Mouse (Mus musculus) liver, embryonic 15.5 days (tissue): ENCODE results near the gene Micu1. TPM values are rescaled to one million over a fixed set of nuclear protein-coding genes. Genes with fewer than 3 reads are reported as not detected.

Experiments
- ATAC-seq: fragments of 200-750 bp; cut with Nextera tagmentation; 2 replicates; pipeline ENCODE4 v1.8.0; 2017; ENCODE audit warnings: moderate number of reproducible peaks, mild to moderate bottlenecking, moderate library complexity; ENCODE audit not compliant: insufficient read depth
- H3K27ac ChIP-seq: fragments of 300-500 bp; sonication (generic); replicated peaks from 2 replicates; pipeline ENCODE4 v1.5.1; 2015; ENCODE audit warnings: mild to moderate bottlenecking, inconsistent platforms
- H3K27me3 ChIP-seq: fragments of 300-500 bp; sonication (generic); 2 replicates; pipeline ENCODE4 v1.6.1; 2015; ENCODE audit warnings: mild to moderate bottlenecking, inconsistent platforms
- H3K36me3 ChIP-seq: fragments of 300-500 bp; sonication (generic); replicated peaks from 2 replicates; pipeline ENCODE4 v1.6.1; 2015; ENCODE audit warnings: moderate library complexity, mild to moderate bottlenecking, inconsistent platforms
- H3K4me1 ChIP-seq: fragments of 300-500 bp; sonication (generic); replicated peaks from 2 replicates; pipeline ENCODE4 v1.6.1; 2015; ENCODE audit warnings: inconsistent platforms
- H3K4me2 ChIP-seq: fragments of 300-500 bp; sonication (generic); 2 replicates; pipeline ENCODE4 v1.6.1; 2015; ENCODE audit warnings: moderate library complexity, mild to moderate bottlenecking, inconsistent platforms
- H3K4me3 ChIP-seq: fragments of 300-500 bp; sonication (generic); replicated peaks from 2 replicates; pipeline ENCODE4 v1.5.1; 2015; ENCODE audit warnings: mild to moderate bottlenecking, inconsistent platforms
- H3K9ac ChIP-seq: fragments of 300-500 bp; sonication (generic); 2 replicates; pipeline ENCODE4 v1.6.1; 2015; ENCODE audit warnings: moderate library complexity, mild to moderate bottlenecking, inconsistent platforms
- H3K9me3 ChIP-seq: fragments of 300-500 bp; sonication (generic); replicated peaks from 2 replicates; pipeline ENCODE4 v1.6.1; 2016; ENCODE audit warnings: inconsistent platforms
- WGBS: fragments of 180-500 bp; shearing (Covaris S2); methylation state at CpG from one replicate; pipeline ENCODE4 v1.1.7; 2015; ENCODE audit warnings: mixed read lengths; ENCODE audit not compliant: insufficient replicate concordance; 5-methylcytosine and 5-hydroxymethylcytosine counted together
- polyA plus RNA-seq: library from polyadenylated mRNA; unstranded; fragments of >200 nt; fragmentation: Nextera tagmentation; extraction: Ambion mirVana; gene quantifications from 2 replicates; pipeline ENCODE4 v1.2.1, GENCODE M21; 2015

Gene Micu1
- polyA plus RNA-seq, 1 experiment from 2014 or later, result 38.2 TPM

GRCm38 (mm10) chr10:59721555-59721954 is 19.3 kb downstream of the Micu1 start:
- no peaks in the 10 kb centered on the region for H3K27me3 ChIP-seq
- H3K9me3 ChIP-seq, result no peaks in the 10 kb centered on the region
- no peak for ATAC-seq
- H3K36me3 ChIP-seq, result no peaks in the 10 kb centered on the region
- no peak overlapping the region for H3K27ac ChIP-seq
- H3K9ac ChIP-seq, result no peak overlapping the region
- no peak overlapping the region for H3K4me2 ChIP-seq
- no peak overlapping the region for H3K4me3 ChIP-seq
- 80% methylated on average over 4 of the region's 4 CpGs for WGBS
- H3K4me1 ChIP-seq, result peaks cover 13% of the 10 kb centered on the region; the same call in 1 of the 2 replicates

GRCm38 (mm10) chr10:59724634-59725033 is 22.4 kb downstream of the Micu1 start:
- H3K4me1 ChIP-seq, result peaks cover 13% of the 10 kb centered on the region; the same call in 1 of the 2 replicates
- no peak for ATAC-seq
- no peak overlapping the region for H3K4me2 ChIP-seq
- no peak overlapping the region for H3K27ac ChIP-seq
- no peak overlapping the region for H3K9ac ChIP-seq
- no peaks in the 10 kb centered on the region for H3K9me3 ChIP-seq
- H3K36me3 ChIP-seq, result peaks cover 8% of the 10 kb centered on the region; the same call in 1 of the 2 replicates
- H3K4me3 ChIP-seq, result no peak overlapping the region
- no peaks in the 10 kb centered on the region for H3K27me3 ChIP-seq

GRCm38 (mm10) chr10:59727251-59727650 is 25.0 kb downstream of the Micu1 start:
- 65% methylated on average over 6 of the region's 6 CpGs for WGBS
- H3K27me3 ChIP-seq, result no peaks in the 10 kb centered on the region

GRCm38 (mm10) chr10:59729261-59729660 is 27.0 kb downstream of the Micu1 start:
- no peaks in the 10 kb centered on the region for H3K9me3 ChIP-seq
- H3K4me3 ChIP-seq, result no peak overlapping the region
- H3K9ac ChIP-seq, result no peak overlapping the region
- no peaks in the 10 kb centered on the region for H3K27me3 ChIP-seq
- H3K4me1 ChIP-seq, result 0 out of 2 replicates have a peak, but pooled peaks cover 6% of the 10 kb centered on the region
- 75% methylated on average over 9 of the region's 9 CpGs for WGBS
- no peak for ATAC-seq
- no peak overlapping the region for H3K4me2 ChIP-seq
- peaks cover 30% of the 10 kb centered on the region for H3K36me3 ChIP-seq
- no peak overlapping the region for H3K27ac ChIP-seq

More at GRCm38 (mm10) chr10:59727251-59727650, 25.0 kb downstream of the Micu1 start:
- ATAC-seq, result no peak
- Histone ChIP-seq H3K4me2 (no peak overlapping the region), H3K9ac (no peak overlapping the region), H3K27ac (no peak overlapping the region), H3K36me3 (peaks cover 10% of the 10 kb centered on the region), H3K4me3 (no peak overlapping the region), H3K9me3 (no peaks in the 10 kb centered on the region), H3K4me1 (0 out of 2 replicates have a peak, but pooled peaks cover 9% of the 10 kb centered on the region)

- H3K27me3 ChIP-seq, result no peaks in the 10 kb centered on the region
Measured at GRCm38 (mm10) chr10:59729842-59730241, 27.6 kb downstream of the Micu1 start.

GRCm38 (mm10) chr10:59736027-59736598 is 33.8 kb downstream of the Micu1 start:
- ATAC-seq, result no peak
- Histone ChIP-seq H3K27me3 (no peaks in the 10 kb centered on the region), H3K4me2 (no peak overlapping the region), H3K4me1 (peaks cover 12% of the 10 kb centered on the region; the same call in 1 of the 2 replicates), H3K27ac (no peak overlapping the region), H3K36me3 (peaks cover 43% of the 10 kb centered on the region), H3K9me3 (no peaks in the 10 kb centered on the region), H3K9ac (no peak overlapping the region), H3K4me3 (no peak overlapping the region)
- WGBS, result 79% methylated on average over 11 of the region's 11 CpGs

More at GRCm38 (mm10) chr10:59729842-59730241, 27.6 kb downstream of the Micu1 start:
- Histone ChIP-seq H3K4me3 (no peak overlapping the region), H3K4me1 (0 out of 2 replicates have a peak, but pooled peaks cover 3% of the 10 kb centered on the region), H3K9me3 (no peaks in the 10 kb centered on the region), H3K36me3 (peaks cover 35% of the 10 kb centered on the region), H3K4me2 (no peak overlapping the region), H3K9ac (no peak overlapping the region), H3K27ac (no peak overlapping the region)
- WGBS, result 75% methylated on average over 4 of the region's 4 CpGs
- ATAC-seq, result no peak

GRCm38 (mm10) chr10:59741448-59741847 is 39.2 kb downstream of the Micu1 start:
- peaks cover 30% of the 10 kb centered on the region for H3K36me3 ChIP-seq
- WGBS, result 65% methylated on average over 4 of the region's 4 CpGs
- no peaks in the 10 kb centered on the region for H3K9me3 ChIP-seq
- no peak overlapping the region for H3K4me2 ChIP-seq
- H3K27ac ChIP-seq, result no peak overlapping the region
- ATAC-seq, result no peak
- H3K4me3 ChIP-seq, result no peak overlapping the region
- peaks cover 7% of the 10 kb centered on the region; the same call in 1 of the 2 replicates for H3K4me1 ChIP-seq
- no peaks in the 10 kb centered on the region for H3K27me3 ChIP-seq
- H3K9ac ChIP-seq, result no peak overlapping the region

- Histone ChIP-seq H3K36me3 (peaks cover 27% of the 10 kb centered on the region), H3K9me3 (no peaks in the 10 kb centered on the region), H3K4me2 (no peak overlapping the region), H3K27me3 (no peaks in the 10 kb centered on the region), H3K27ac (no peak overlapping the region), H3K4me1 (no peaks in the 10 kb centered on the region), H3K9ac (no peak overlapping the region), H3K4me3 (no peak overlapping the region)
- WGBS, result 87% methylated on average over 12 of the region's 12 CpGs
- no peak for ATAC-seq
Measured at GRCm38 (mm10) chr10:59743397-59743796, 41.1 kb downstream of the Micu1 start.

- no peak overlapping the region for H3K4me2 ChIP-seq
- 90% methylated on average over 5 of the region's 5 CpGs for WGBS
- no peak overlapping the region for H3K9ac ChIP-seq
- no peak overlapping the region for H3K27ac ChIP-seq
- peaks cover 27% of the 10 kb centered on the region for H3K36me3 ChIP-seq
- no peak for ATAC-seq
- no peak overlapping the region for H3K4me3 ChIP-seq
- H3K4me1 ChIP-seq, result no peaks in the 10 kb centered on the region
- H3K9me3 ChIP-seq, result no peaks in the 10 kb centered on the region
- H3K27me3 ChIP-seq, result no peaks in the 10 kb centered on the region
Measured at GRCm38 (mm10) chr10:59743969-59744368, 41.7 kb downstream of the Micu1 start.

GRCm38 (mm10) chr10:59747334-59747733 is 45.1 kb downstream of the Micu1 start:
- no peak for ATAC-seq
- no peaks in the 10 kb centered on the region for H3K9me3 ChIP-seq
- 75% methylated on average over 7 of the region's 7 CpGs for WGBS

GRCm38 (mm10) chr10:59748699-59749200 is 46.5 kb downstream of the Micu1 start:
- no peak for ATAC-seq
- no peak overlapping the region for H3K9ac ChIP-seq
- no peak overlapping the region for H3K4me2 ChIP-seq
- 34% methylated on average over 2 of the region's 2 CpGs for WGBS
- H3K4me3 ChIP-seq, result no peak overlapping the region
- no peaks in the 10 kb centered on the region for H3K27me3 ChIP-seq
- no peaks in the 10 kb centered on the region for H3K9me3 ChIP-seq
- no peak overlapping the region for H3K27ac ChIP-seq
- peaks cover 19% of the 10 kb centered on the region; the same call in 1 of the 2 replicates for H3K36me3 ChIP-seq
- H3K4me1 ChIP-seq, result no peaks in the 10 kb centered on the region

More at GRCm38 (mm10) chr10:59747334-59747733, 45.1 kb downstream of the Micu1 start:
- no peak overlapping the region for H3K4me3 ChIP-seq
- H3K9ac ChIP-seq, result no peak overlapping the region
- no peak overlapping the region for H3K4me2 ChIP-seq
- H3K36me3 ChIP-seq, result peaks cover 20% of the 10 kb centered on the region
- no peaks in the 10 kb centered on the region for H3K4me1 ChIP-seq
- H3K27me3 ChIP-seq, result no peaks in the 10 kb centered on the region
- H3K27ac ChIP-seq, result no peak overlapping the region
